Mouse (Mus musculus): Measurements from ENCODE around the gene Mgat5. TPM values are rescaled to one million over a fixed set of nuclear protein-coding genes. Genes with fewer than 3 reads are reported as not detected.

Mgat5 gene
- total and polyA plus RNA-seq, 2 experiments = 1.9 to 3.8 TPM

DNA sequence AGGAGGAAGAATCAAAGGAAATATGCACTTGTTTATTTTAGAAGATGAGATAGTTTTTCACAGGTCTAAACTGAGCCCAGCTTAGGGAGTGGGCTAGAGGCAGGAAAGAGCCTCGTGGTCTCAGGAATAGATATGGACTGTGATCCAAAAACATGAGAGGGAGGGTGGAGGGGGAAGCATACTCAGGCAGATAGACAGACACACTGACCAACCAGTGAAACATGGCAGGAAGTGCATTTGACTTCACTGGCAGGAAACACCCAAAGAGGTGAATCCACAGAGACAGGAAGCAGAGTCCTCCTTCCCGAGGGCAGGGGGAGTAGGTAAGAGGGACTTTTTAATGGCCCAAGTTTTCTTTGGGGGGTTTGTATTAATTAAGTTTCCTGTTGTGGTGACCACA, 25.7 kb downstream of the Mgat5 start:
- no peak for DNase-seq (ENCODE audit: extremely low read depth, low read depth, low spot score)
- no peak for TF ChIP-seq POLR2A (IDR thresholded peaks at IDR 0.05; ENCODE audit: extremely low read depth, insufficient read depth, low read length)
- no peak for TF ChIP-seq CTCF (IDR thresholded peaks at IDR 0.05; ENCODE audit: low read depth, low read length)
- no peak overlapping the region for H3K4me3 ChIP-seq (ENCODE audit: insufficient read depth, low read depth, low read length)
- peaks cover 7% of the 10 kb centered on the region; the same call in 1 of the 2 replicates for H3K79me2 ChIP-seq (ENCODE audit: control insufficient read depth, insufficient read depth, low read length)
- no peaks in the 10 kb centered on the region for H3K27me3 ChIP-seq (ENCODE audit: control insufficient read depth, insufficient read depth, low read length)
- no peak overlapping the region for H3K27ac ChIP-seq (replicated peaks; ENCODE audit: insufficient read depth, low read depth, low read length)
- H3K9ac ChIP-seq (ENCODE audit: low read depth, low read length) = no peak overlapping the region
- H3K36me3 ChIP-seq (ENCODE audit: control insufficient read depth, insufficient read depth, low read length) = no peaks in the 10 kb centered on the region
- no peaks in the 10 kb centered on the region for H3K4me1 ChIP-seq (ENCODE audit: control insufficient read depth, insufficient read depth, low read length)
- 72% methylated on average over 2 of the region's 2 CpGs for WGBS

DNA sequence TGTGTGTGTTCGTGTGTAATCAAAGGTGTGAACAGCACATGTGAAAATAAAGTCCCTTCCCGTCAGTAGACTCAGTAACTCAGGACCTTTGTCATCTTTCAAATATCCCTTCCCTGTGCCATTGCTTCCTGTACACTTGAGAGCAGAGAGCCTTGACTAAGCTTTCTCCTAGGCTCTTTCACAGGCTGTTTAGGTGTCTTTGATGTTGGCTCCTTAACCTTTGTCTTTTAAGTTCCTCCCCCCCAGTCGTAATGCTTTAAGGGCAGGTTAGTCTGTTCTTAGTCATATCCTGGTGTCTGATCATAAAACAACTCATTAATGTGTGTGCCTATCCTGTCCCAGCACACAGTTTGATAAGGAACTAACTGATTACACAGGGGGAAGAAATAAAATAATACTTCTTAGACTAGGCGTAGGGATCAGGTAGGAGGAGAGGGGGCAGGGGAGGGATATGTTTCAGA, 28.4 kb downstream of the Mgat5 start:
- H3K4me3 ChIP-seq (ENCODE audit: insufficient read depth, low read depth, low read length) = no peak overlapping the region
- TF ChIP-seq CTCF (IDR thresholded peaks at IDR 0.05; ENCODE audit: low read depth, low read length) (no peak), POLR2A (IDR thresholded peaks at IDR 0.05; ENCODE audit: extremely low read depth, insufficient read depth, low read length) (no peak)
- H3K27me3 ChIP-seq (ENCODE audit: control insufficient read depth, insufficient read depth, low read length) = no peaks in the 10 kb centered on the region
- no peaks in the 10 kb centered on the region for H3K4me1 ChIP-seq (ENCODE audit: control insufficient read depth, insufficient read depth, low read length)
- DNase-seq (ENCODE audit: extremely low read depth, low read depth, low spot score) = no peak
- 82% methylated on average over 4 of the region's 4 CpGs for WGBS
- no peaks in the 10 kb centered on the region for H3K36me3 ChIP-seq (ENCODE audit: control insufficient read depth, insufficient read depth, low read length)
- no peak overlapping the region for H3K27ac ChIP-seq (replicated peaks; ENCODE audit: insufficient read depth, low read depth, low read length)
- no peak overlapping the region for H3K9ac ChIP-seq (ENCODE audit: low read depth, low read length)
- H3K79me2 ChIP-seq (ENCODE audit: control insufficient read depth, insufficient read depth, low read length) = no peaks in the 10 kb centered on the region; the same call in 1 of the 2 replicates

DNA sequence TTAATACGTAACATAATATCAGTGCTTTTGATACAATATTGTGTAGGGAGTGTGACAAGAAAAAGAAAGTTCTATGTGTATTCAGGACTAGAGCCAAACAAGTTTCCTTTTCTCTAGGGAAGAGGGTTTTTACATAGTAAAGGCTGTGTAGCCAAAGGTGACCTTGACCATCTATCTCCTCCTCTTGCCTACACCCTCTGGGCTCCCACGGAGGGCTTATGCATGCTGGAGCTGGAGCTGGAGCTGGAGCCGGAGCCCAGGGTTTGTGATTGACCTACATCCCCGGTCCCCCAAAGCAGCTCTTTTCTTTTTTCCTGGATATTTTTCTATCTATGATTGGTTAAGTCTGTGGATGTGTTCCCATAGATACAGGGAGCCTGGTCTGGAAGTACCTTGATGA, 30.3 kb downstream of the Mgat5 start:
- no peak overlapping the region for H3K4me3 ChIP-seq (ENCODE audit: insufficient read depth, low read depth, low read length)
- H3K27ac ChIP-seq (replicated peaks; ENCODE audit: insufficient read depth, low read depth, low read length) = no peak overlapping the region
- no peak overlapping the region for H3K9ac ChIP-seq (ENCODE audit: low read depth, low read length)
- 81% methylated on average over 4 of the region's 4 CpGs for WGBS
- H3K36me3 ChIP-seq (ENCODE audit: control insufficient read depth, insufficient read depth, low read length) = no peaks in the 10 kb centered on the region
- H3K79me2 ChIP-seq (ENCODE audit: control insufficient read depth, insufficient read depth, low read length) = no peaks in the 10 kb centered on the region; the same call in 1 of the 2 replicates
- H3K27me3 ChIP-seq (ENCODE audit: control insufficient read depth, insufficient read depth, low read length) = no peaks in the 10 kb centered on the region
- H3K4me1 ChIP-seq (ENCODE audit: control insufficient read depth, insufficient read depth, low read length) = no peaks in the 10 kb centered on the region
- TF ChIP-seq POLR2A (IDR thresholded peaks at IDR 0.05; ENCODE audit: extremely low read depth, insufficient read depth, low read length) (no peak), CTCF (IDR thresholded peaks at IDR 0.05; ENCODE audit: low read depth, low read length) (no peak)
- no peak for DNase-seq (ENCODE audit: extremely low read depth, low read depth, low spot score)

DNA sequence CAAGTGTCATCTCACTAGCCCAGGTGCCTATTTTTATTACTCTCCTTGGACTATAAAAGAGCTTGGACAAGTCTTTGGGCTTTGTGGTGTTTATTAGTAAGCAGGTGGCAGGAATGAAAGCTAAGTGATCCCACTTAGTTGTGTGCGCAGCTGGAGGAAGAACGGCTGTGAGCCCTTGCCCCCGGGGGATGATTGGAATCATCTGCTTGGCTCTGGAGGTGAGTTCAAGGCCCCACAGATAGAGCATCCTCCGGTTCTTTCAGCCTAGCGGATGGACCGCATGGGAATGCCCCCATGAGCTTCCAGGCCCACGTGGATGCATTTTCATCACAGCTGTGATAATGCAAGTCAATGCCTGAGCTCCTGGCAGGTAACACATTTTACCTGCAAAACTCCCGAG, 31.6 kb downstream of the Mgat5 start:
- no peak overlapping the region for H3K4me3 ChIP-seq (ENCODE audit: insufficient read depth, low read depth, low read length)
- WGBS = 88% methylated on average over 8 of the region's 8 CpGs
- no peaks in the 10 kb centered on the region; the same call in 1 of the 2 replicates for H3K79me2 ChIP-seq (ENCODE audit: control insufficient read depth, insufficient read depth, low read length)
- DNase-seq (ENCODE audit: extremely low read depth, low read depth, low spot score) = no peak
- H3K27me3 ChIP-seq (ENCODE audit: control insufficient read depth, insufficient read depth, low read length) = no peaks in the 10 kb centered on the region
- H3K36me3 ChIP-seq (ENCODE audit: control insufficient read depth, insufficient read depth, low read length) = no peaks in the 10 kb centered on the region
- H3K4me1 ChIP-seq (ENCODE audit: control insufficient read depth, insufficient read depth, low read length) = peaks cover 1% of the 10 kb centered on the region; the same call in 1 of the 2 replicates
- H3K9ac ChIP-seq (ENCODE audit: low read depth, low read length) = no peak overlapping the region
- TF ChIP-seq POLR2A (IDR thresholded peaks at IDR 0.05; ENCODE audit: extremely low read depth, insufficient read depth, low read length) (no peak), CTCF (IDR thresholded peaks at IDR 0.05; ENCODE audit: low read depth, low read length) (no peak)
- H3K27ac ChIP-seq (replicated peaks; ENCODE audit: insufficient read depth, low read depth, low read length) = no peak overlapping the region

DNA sequence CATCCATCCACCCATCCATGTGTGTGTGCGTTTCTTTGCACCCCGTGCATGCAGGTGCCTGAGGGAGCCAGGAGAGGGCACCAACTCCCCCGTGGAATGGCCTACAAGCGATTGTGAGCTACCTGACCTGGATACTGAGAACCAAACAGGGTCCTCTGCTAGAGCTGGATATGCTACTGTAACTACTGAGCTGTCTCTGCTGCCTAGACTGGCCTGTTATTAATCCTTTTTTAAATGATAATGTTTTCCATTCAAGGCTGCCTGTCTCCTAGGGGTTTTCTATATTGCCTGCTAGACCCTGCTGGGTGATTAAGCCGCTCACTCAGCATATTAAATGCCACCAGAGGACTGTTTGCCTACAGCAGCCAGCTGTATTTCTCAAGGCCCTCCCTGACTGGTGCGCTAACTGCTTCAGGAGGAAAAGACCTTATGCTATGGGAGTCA, 34.1 kb downstream of the Mgat5 start:
- Histone ChIP-seq H3K27me3 (ENCODE audit: control insufficient read depth, insufficient read depth, low read length) (no peaks in the 10 kb centered on the region), H3K79me2 (ENCODE audit: control insufficient read depth, insufficient read depth, low read length) (no peaks in the 10 kb centered on the region), H3K36me3 (ENCODE audit: control insufficient read depth, insufficient read depth, low read length) (no peaks in the 10 kb centered on the region), H3K9ac (ENCODE audit: low read depth, low read length) (no peak overlapping the region), H3K4me1 (ENCODE audit: control insufficient read depth, insufficient read depth, low read length) (peaks cover 2% of the 10 kb centered on the region; the same call in 1 of the 2 replicates), H3K27ac (replicated peaks; ENCODE audit: insufficient read depth, low read depth, low read length) (no peak overlapping the region), H3K4me3 (ENCODE audit: insufficient read depth, low read depth, low read length) (no peak overlapping the region)
- 72% methylated on average over 6 of the region's 6 CpGs for WGBS
- DNase-seq (ENCODE audit: extremely low read depth, low read depth, low spot score) = no peak
- TF ChIP-seq POLR2A (IDR thresholded peaks at IDR 0.05; ENCODE audit: extremely low read depth, insufficient read depth, low read length) (no peak), CTCF (IDR thresholded peaks at IDR 0.05; ENCODE audit: low read depth, low read length) (peak; percentile 65)

DNA sequence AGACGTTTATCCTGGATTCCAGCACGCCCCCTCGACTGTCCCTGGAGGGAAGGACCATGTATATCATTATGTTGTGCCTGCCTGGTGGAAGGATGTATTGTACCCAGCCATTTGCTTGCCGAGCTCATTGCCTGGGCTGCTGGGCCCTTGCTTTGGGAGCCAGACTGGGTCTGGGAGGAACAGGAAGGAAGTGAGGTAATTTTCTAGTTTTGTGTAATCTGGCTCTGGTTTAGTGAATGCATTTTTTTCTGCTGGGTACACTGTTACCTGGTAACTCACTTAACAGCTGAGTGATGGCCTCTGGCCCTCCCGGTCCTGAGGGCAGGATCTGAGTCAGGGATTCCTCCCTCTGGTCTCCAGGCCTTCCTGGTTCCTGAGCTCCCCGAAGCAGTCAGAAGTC, 35.1 kb downstream of the Mgat5 start:
- no peak overlapping the region for H3K4me3 ChIP-seq (ENCODE audit: insufficient read depth, low read depth, low read length)
- H3K9ac ChIP-seq (ENCODE audit: low read depth, low read length) = no peak overlapping the region
- TF ChIP-seq CTCF (IDR thresholded peaks at IDR 0.05; ENCODE audit: low read depth, low read length) = no peak
- no peak for TF ChIP-seq POLR2A (IDR thresholded peaks at IDR 0.05; ENCODE audit: extremely low read depth, insufficient read depth, low read length)
- H3K27me3 ChIP-seq (ENCODE audit: control insufficient read depth, insufficient read depth, low read length) = no peaks in the 10 kb centered on the region
- no peaks in the 10 kb centered on the region for H3K79me2 ChIP-seq (ENCODE audit: control insufficient read depth, insufficient read depth, low read length)
- H3K36me3 ChIP-seq (ENCODE audit: control insufficient read depth, insufficient read depth, low read length) = no peaks in the 10 kb centered on the region
- DNase-seq (ENCODE audit: extremely low read depth, low read depth, low spot score) = peak; percentile 17
- peaks cover 3% of the 10 kb centered on the region; the same call in 1 of the 2 replicates for H3K4me1 ChIP-seq (ENCODE audit: control insufficient read depth, insufficient read depth, low read length)
- 52% methylated on average over 6 of the region's 6 CpGs for WGBS
- H3K27ac ChIP-seq (replicated peaks; ENCODE audit: insufficient read depth, low read depth, low read length) = 0 out of 2 replicates have a peak overlapping the region, but pooled peaks have one; percentile 22

Measured in liver, adult 2 months (tissue).